Mouse (Mus musculus): Measurements from ENCODE around the gene Jag2.

GRCm38 (mm10) chr12:112898960-112899359 lies 30.6 kb downstream of the Jag2 start:
- TF ChIP-seq CTCF (IDR thresholded peaks at IDR 0.05; ENCODE audit: low read depth, low read length) (no peak), POLR2A (IDR thresholded peaks at IDR 0.05; ENCODE audit: extremely low read depth, insufficient read depth, low read length) (no peak)
